Mouse (Mus musculus): Measurements from ENCODE around the gene Fam90a1a.
"Not testable (repeated sequence)": the region's sequence is repeated elsewhere in the genome, so short reads cannot be mapped to it uniquely, and the experiment has no call there.

DNA sequence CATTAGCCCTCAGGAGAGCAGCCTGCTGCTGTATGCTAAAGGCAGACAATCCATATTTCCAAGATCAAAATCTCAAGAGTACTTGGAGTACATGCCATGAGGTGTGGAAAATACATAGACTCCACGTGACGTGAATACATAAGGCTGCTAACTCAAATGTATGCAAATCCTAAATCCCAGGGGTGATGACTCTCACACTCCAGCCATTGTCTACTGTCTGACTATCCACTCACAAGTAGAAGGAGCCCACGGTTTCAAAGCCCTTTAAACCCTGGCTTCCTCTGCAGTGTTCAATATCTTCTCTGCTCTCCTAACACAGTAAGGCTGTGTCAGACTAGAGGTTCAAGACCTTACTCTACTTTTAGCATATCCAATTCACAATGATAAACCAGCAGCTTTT, 27.8 kb upstream of the Fam90a1a start:
- TF ChIP-seq POLR2A, CTCF (IDR thresholded peaks at IDR 0.05; ENCODE audit: insufficient read depth, low read depth, low read length): not testable (repeated sequence)
